Mouse (Mus musculus) olfactory bulb, adult 2 months (tissue): Measurements from ENCODE around the gene Kdm6b.

Experiments used
- CTCF ChIP-seq: fragments of 200-500 bp; IDR thresholded peaks from 2 replicates; pipeline ENCODE4 v1.5.1; 2012; ENCODE audit warnings: low read depth, mild to moderate bottlenecking, low read length, moderate library complexity; ENCODE audit not compliant: insufficient read depth
- POLR2A ChIP-seq: fragments of 200-500 bp; IDR thresholded peaks from 2 replicates; pipeline ENCODE4 v1.6.1; 2012; ENCODE audit warnings: mild to moderate bottlenecking, low read depth, low read length, moderate library complexity; ENCODE audit not compliant: insufficient read depth

DNA sequence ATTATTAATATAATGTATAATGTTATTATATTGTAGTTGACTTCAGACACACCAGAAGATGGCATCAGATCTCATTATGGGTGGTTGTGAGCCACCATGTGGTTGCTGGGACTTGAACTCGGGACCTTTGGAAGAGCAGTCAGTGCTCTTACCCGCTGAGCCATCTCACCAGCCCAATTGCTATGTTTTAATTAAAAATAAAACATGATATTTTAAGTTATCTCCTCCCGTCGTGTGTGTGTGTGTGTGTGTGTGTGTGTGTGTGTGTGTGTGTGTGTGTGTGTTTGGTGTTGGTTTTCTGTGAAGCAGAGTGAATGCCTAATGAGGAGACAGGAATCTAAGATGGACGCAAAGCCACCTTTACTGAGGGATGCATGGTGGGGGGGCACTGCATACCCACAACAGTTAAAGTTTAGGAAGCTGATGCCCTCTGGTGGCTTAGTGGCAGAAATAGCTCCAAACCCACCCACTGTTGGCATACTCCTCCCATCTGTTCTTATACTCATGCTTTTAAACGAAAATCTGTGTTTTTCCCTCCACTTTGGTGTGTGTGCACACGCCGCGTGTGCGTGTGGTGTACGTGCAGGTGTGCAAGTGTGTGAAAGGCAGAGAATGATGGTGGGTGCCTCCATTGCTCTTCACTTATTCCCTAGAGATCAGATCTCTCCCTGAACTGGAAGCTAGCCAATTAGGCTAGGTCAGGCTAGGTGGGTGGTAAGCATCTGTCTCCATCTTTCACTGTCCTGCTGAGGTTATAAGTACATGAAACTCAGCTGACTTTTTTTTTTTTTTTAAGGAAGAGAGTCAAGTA lies 18.6 kb upstream of the Kdm6b start:
- no peak for TF ChIP-seq CTCF
- no peak for TF ChIP-seq POLR2A
